Mouse (Mus musculus) Patski (cell line): ENCODE measurements at regions not wholly inside any gene's neighbourhood (a gene's known extent, or its start where the extent isn't known, plus 50 kb on each side); places are given as distances from the start of the nearest gene placed in this dataset.

Experiments
- ATAC-seq: fragments of 100-300 bp; one replicate; pipeline ENCODE4 v1.8.0; 2021
- CTCF ChIA-PET: fragments of 350-600 bp; sonication (Branson Sonifier 250); formaldehyde crosslinking; loops from one replicate; lab custom pipeline; 2022; ENCODE audit warnings: inconsistent platforms; lab: Charles Lee
- POLR2A ChIA-PET: fragments of 350-600 bp; sonication (Branson Sonifier 250); formaldehyde crosslinking; loops from one replicate; lab custom pipeline; 2022; ENCODE audit warnings: antibody characterized with exemption, inconsistent platforms; lab: Charles Lee
- DNase-seq: peaks from one replicate; pipeline ENCODE4 v3.0.0-alpha.2; 2011; ENCODE audit warnings: low read depth, low spot score
- H3K27me3 ChIP-seq: fragments of 371-371 bp; one replicate; pipeline ENCODE4 v1.5.1; 2021
- CTCF ChIP-seq: fragments of 100-300 bp; IDR thresholded peaks from one replicate; pipeline ENCODE4 v1.5.1; 2021
- in situ Hi-C: fragments of 300-500 bp; cut with MboI; formaldehyde crosslinking; loops from 3 replicates; pipeline ENCODE4 v1.11.1; 2018; ENCODE audit warnings: low pct_unique_long_range_greater_than_20kb, mixed read lengths

DNA sequence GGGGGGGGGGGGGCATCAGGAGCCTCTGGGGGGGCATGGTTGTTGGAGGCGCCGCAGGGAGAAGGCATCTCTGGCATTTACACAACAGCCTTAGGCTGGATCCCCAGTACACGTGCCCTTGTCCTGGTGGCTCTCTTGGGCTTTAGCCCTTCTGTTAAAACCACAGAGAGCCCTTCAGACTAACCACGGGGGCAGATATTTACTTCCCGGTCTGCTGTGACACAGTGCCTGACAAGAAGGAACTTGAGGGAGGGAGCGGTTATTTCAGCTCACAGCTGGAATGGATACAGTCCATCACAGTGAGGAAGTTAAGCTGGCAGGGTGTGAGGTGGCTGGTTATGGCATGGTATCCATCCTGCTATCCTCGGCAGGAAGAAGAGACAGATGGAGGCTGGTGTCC, 71.0 kb upstream of the Gm11733 start:
- CTCF ChIA-PET, result no interaction called here

DNA sequence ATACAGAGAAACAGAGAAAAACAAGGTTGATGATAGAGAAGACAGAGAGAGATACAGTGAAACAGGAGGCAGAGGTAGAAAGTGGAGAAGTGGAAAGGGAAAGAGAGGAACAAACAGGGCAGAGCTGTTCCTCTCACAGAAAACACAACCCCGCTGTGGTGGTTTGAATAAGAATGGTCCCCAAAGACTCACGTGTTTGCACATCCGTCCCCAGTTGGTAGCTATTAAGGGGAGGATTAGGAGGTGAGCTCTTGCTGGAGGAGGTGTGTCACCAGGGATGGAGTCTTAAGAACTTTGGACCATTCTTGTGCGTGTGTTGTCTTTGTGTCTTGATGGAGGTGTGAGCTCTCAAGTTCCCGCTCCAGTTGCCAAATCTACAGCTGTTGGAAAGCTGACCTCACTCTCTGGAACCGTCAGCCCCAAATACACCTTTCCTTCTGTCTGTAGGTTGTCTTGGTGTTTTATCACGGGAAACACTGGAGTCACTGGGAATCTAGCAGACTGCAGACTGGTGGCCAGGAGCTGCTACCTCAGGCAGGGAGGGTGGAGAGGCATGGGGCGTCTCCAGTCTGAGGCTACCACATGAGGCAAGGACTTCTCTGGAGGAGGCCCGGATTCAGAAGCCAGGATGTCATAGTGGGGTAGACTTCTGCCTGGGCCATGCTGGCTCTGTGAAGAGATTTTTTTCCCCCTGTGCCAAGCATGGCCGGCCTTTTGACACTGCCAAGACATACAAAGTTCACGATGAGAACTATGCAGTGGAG, 70.0 kb upstream of the Gm11733 start:
- in situ Hi-C loops, result no loop called here
- POLR2A ChIA-PET, result no interaction called here
- no peak for DNase-seq
- CTCF ChIA-PET, result interaction anchor here (1.4 to 1.6 kb wide), 5 partner anchors 20 to 240 kb away, joined by 3 to 8 read pairs (median 3); partner anchors contain the start of gene Tnrc6c
- ATAC-seq, result no peak
- H3K27me3 ChIP-seq, result no peaks in the 10 kb centered on the region
- no peak for TF ChIP-seq CTCF

More for the DNA sequence above, 71.0 kb upstream of the Gm11733 start:
- in situ Hi-C loops, result no loop called here
- H3K27me3 ChIP-seq, result no peaks in the 10 kb centered on the region
- TF ChIP-seq CTCF, result no peak
- DNase-seq (no peak), ATAC-seq (no peak)
- POLR2A ChIA-PET, result no interaction called here

DNA sequence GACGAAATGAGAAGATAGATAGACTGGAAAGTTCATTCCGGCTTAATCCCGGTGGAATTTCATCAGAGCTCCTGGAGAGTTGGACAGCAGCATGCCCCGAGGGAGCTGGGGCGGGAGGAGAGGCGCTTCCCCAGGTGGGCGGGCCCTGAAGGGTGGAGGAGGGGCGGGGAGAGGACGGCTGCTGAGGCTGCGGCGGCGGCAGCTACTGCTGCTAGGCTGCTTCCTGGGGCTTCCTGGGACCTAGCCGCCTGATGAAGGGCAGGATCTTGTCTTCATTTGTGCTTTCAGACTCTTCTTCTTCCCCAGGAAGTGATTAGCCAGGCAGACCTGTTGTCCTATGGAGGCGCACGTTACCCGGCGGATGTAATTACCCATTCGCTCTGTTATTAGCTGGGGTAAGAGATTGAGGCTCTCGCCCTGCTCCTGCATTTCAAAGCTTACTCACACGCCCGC, 69.3 kb upstream of the Gm11733 start:
- ChIA-PET POLR2A (no interaction called here), CTCF (interaction anchor here (1.4 to 1.6 kb wide), 5 partner anchors 20 to 239 kb away, joined by 3 to 8 read pairs (median 3); partner anchors contain the start of gene Tnrc6c)
- DNase-seq (no peak), ATAC-seq (peak; percentile 77)
- no peak for TF ChIP-seq CTCF
- in situ Hi-C loops, result no loop called here
- no peaks in the 10 kb centered on the region for H3K27me3 ChIP-seq

DNA sequence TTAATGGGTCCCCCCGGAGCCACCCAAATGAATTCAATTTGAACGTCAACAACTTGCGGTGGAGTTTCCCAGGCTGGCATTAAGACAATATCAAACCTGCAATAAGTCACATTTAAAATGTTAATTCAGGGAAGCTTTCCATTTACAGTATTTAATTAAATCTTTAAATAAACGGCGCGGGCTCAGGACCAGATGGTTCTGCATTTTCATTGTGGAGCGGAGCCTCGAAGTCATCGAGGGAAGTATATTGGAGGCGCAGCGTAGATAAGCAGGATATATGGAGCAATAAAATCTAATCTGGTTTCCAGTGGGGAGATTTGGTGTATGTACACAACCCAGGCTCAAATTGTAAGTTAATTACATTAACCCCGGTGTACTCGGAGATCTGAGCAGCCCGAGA, 68.7 kb upstream of the Gm11733 start:
- TF ChIP-seq CTCF, result no peak
- ChIA-PET CTCF (interaction anchor here (1.4 to 1.5 kb wide), 4 partner anchors 19 to 238 kb away, joined by 3 to 4 read pairs (median 3); partner anchors contain the start of gene Tnrc6c), POLR2A (no interaction called here)
- in situ Hi-C loops, result no loop called here
- ATAC-seq (no peak), DNase-seq (no peak)
- H3K27me3 ChIP-seq, result no peaks in the 10 kb centered on the region

GRCm38 (mm10) chr11:117415955-117416354, 68.2 kb upstream of the Gm11733 start:
- ChIA-PET CTCF (interaction anchor here (1.4 to 1.5 kb wide), 2 partner anchors 19 to 238 kb away, joined by 3 to 4 read pairs; partner anchors contain the start of gene Tnrc6c), POLR2A (no interaction called here)
- in situ Hi-C loops, result no loop called here
- ATAC-seq (no peak), DNase-seq (no peak)
- no peaks in the 10 kb centered on the region for H3K27me3 ChIP-seq
- TF ChIP-seq CTCF, result no peak

GRCm38 (mm10) chr11:117416984-117417670, 67.0 kb upstream of the Gm11733 start:
- ATAC-seq (no peak), DNase-seq (no peak)
- ChIA-PET POLR2A (no interaction called here), CTCF (no interaction called here)
- no peaks in the 10 kb centered on the region for H3K27me3 ChIP-seq
- in situ Hi-C loops, result no loop called here
- TF ChIP-seq CTCF, result no peak

GRCm38 (mm10) chr11:117417959-117418574, 66.1 kb upstream of the Gm11733 start:
- TF ChIP-seq CTCF, result no peak
- CTCF ChIA-PET, result no interaction called here
- ATAC-seq, result no peak
- POLR2A ChIA-PET, result interaction anchor here (0.7 kb wide), 1 partner anchor 65 kb away, joined by 3 read pairs; no protein-coding TSS in a partner anchor
- H3K27me3 ChIP-seq, result no peaks in the 10 kb centered on the region
- DNase-seq, result no peak
- in situ Hi-C loops, result no loop called here

DNA sequence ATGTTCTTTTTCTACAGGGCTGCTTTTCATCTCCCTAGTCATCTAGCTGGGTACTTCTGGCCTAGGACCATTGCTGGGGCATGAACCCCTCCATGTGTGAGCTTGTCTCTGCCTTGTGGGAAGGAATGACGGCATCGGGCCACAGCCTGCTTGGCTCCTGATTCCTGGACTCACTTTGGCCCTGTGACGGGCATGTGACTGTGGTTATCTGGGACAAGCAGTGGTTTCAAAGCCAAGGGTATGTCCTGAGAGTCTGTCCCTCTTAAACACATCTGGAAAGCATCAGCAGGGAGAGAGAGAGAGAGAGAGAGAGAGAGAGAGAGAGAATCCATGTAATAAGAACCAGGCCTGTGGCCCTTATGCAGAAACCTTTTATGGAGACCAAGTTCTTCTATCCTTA, 65.2 kb upstream of the Gm11733 start:
- DNase-seq (no peak), ATAC-seq (no peak)
- in situ Hi-C loops, result no loop called here
- POLR2A ChIA-PET, result interaction anchor here (0.7 kb wide), 1 partner anchor 64 kb away, joined by 3 read pairs; no protein-coding TSS in a partner anchor
- H3K27me3 ChIP-seq, result no peaks in the 10 kb centered on the region
- no peak for TF ChIP-seq CTCF
- CTCF ChIA-PET, result interaction anchor here (1.4 kb wide), 1 partner anchor 29 kb away, joined by 3 read pairs; no protein-coding TSS in a partner anchor

GRCm38 (mm10) chr11:117419351-117419969, 64.7 kb upstream of the Gm11733 start:
- POLR2A ChIA-PET, result no interaction called here
- in situ Hi-C loops, result no loop called here
- H3K27me3 ChIP-seq, result no peaks in the 10 kb centered on the region
- no peak for ATAC-seq
- CTCF ChIA-PET, result interaction anchor here (1.4 kb wide), 1 partner anchor 30 kb away, joined by 3 read pairs; no protein-coding TSS in a partner anchor
- no peak for TF ChIP-seq CTCF
- no peak for DNase-seq

GRCm38 (mm10) chr11:117422713-117423112, 61.5 kb upstream of the Gm11733 start:
- DNase-seq (no peak), ATAC-seq (no peak)
- POLR2A ChIA-PET, result no interaction called here
- no peaks in the 10 kb centered on the region for H3K27me3 ChIP-seq
- in situ Hi-C loops, result no loop called here
- CTCF ChIA-PET, result no interaction called here
- no peak for TF ChIP-seq CTCF
